Mouse (Mus musculus): ENCODE results near the gene Gak. TPM values are rescaled to one million over a fixed set of nuclear protein-coding genes. Genes with fewer than 3 reads are reported as not detected.
A peak's percentile ranks its signal among the peaks of the same experiment; 100 is the strongest.

Gak gene
- polyA plus RNA-seq, 1 experiment from 2014 or later, result 31.5 TPM

DNA sequence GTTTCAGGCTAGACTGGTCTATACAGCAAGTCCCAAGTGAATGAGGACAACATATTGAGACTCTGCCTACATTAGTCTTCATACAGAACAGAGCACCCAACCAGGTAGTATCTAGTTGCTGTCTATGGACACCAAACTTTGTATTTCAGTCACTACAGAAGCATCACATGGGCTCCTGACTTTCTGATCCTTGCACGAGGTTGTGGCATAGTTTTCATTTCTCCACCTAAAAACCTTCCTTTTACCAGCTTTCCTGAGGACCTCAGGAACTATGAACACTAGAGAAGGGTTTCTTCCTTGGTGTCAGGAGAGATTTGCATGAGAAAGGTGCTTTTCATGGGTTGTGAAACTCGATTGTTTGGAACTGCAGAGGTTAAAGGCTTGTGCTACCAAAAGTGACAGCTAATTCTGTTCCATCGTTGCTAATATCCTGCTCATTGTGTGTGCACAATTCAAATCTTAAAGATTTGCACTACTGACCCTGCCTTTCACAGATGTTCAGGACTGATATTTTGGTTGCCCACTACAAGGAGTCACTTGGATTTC is 38.9 kb upstream of the Gak start:
- WGBS, result 19% methylated on average over 3 of the region's 3 CpGs
- peak overlapping the region; percentile 88 for H3K27ac ChIP-seq (replicated peaks)
- no peak for ATAC-seq (ENCODE audit: extremely low read depth, insufficient number of reproducible peaks, low FRiP score, low TSS enrichment)

DNA sequence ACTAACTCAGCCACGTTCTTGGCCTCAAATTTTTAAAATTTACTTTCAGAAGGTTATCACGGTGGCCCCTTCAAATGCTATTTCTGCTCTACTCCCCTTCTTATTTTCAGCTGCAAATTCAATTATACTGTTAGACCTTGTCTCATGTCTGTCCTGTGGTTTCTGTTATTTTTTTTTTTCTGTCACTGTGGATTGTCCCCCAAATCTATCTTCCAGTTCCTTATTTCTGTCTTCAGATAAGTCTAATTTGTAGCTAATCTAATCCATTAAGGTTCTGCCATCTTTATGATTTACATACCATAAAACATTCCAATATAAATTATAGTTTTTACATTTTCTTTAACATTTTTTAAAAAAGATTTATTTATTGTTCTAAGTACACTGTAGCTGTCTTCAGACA is 37.8 kb upstream of the Gak start:
- Histone ChIP-seq H3K4me2 (no peak overlapping the region), H3K4me1 (peaks cover 20% of the 10 kb centered on the region), H3K9me3 (no peaks in the 10 kb centered on the region), H3K27ac (replicated peaks) (no peak overlapping the region), H3K9ac (no peak overlapping the region), H3K27me3 (replicated peaks) (peaks cover 15% of the 10 kb centered on the region), H3K36me3 (peaks cover 13% of the 10 kb centered on the region), H3K4me3 (no peak overlapping the region)
- no peak for ATAC-seq (ENCODE audit: extremely low read depth, insufficient number of reproducible peaks, low FRiP score, low TSS enrichment)
- 74% methylated on average over 2 of the region's 2 CpGs for WGBS

More for the DNA sequence above, 38.9 kb upstream of the Gak start:
- Histone ChIP-seq H3K9ac (peak overlapping the region; percentile 87), H3K4me3 (peak overlapping the region; percentile 66), H3K27me3 (replicated peaks) (peaks cover 15% of the 10 kb centered on the region), H3K9me3 (no peaks in the 10 kb centered on the region), H3K4me2 (peak overlapping the region; percentile 80), H3K4me1 (peaks cover 20% of the 10 kb centered on the region), H3K36me3 (peaks cover 24% of the 10 kb centered on the region)

DNA sequence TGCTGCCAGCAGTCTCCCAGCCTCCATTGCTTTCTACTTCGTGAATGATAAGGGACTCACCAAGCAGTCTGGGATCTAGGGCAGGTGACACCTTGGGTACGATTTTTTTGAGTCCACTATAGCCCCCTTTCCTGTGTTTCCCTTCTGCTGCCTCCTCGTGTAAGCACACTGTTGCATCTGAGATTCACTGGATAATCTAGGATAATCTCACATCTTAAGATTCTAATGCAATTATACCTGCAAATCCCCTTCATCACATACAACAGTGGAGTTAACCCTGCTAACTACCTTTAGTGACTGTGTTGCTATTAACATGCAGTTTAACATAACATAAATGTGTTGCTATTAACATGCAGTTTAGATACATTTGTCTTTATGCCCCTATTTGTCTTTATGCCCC is 35.5 kb upstream of the Gak start:
- Histone ChIP-seq H3K4me2 (no peak overlapping the region), H3K27me3 (replicated peaks) (peaks cover 15% of the 10 kb centered on the region), H3K27ac (replicated peaks) (no peak overlapping the region), H3K4me3 (no peak overlapping the region), H3K9me3 (no peaks in the 10 kb centered on the region), H3K9ac (no peak overlapping the region), H3K36me3 (no peaks in the 10 kb centered on the region), H3K4me1 (peaks cover 18% of the 10 kb centered on the region)
- 28% methylated on average over 3 of the region's 3 CpGs for WGBS
- ATAC-seq (ENCODE audit: extremely low read depth, insufficient number of reproducible peaks, low FRiP score, low TSS enrichment), result no peak

DNA sequence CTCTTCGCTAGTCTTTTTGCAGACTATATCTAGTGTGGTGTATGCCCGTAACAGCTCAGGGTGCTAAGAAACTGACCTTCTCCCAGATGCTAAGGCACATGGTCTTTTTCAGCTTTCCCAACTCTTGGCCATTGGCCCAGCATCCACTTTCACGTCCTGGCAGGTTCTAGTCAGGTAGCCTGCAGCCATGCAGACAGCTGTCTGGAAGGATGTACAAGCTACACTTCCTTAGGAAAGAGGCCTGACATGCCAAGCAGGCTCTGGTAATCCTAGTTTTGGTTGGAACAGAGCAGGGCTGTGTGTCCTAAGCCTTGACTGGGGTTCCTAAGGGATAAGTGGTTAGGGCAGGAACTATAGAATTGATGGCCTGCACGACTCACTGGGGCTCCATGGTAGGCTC is 33.2 kb upstream of the Gak start:
- Histone ChIP-seq H3K36me3 (peaks cover 5% of the 10 kb centered on the region; the same call in 1 of the 2 replicates), H3K4me3 (no peak overlapping the region), H3K4me1 (peaks cover 15% of the 10 kb centered on the region), H3K4me2 (no peak overlapping the region), H3K9ac (no peak overlapping the region), H3K27me3 (replicated peaks) (peaks cover 15% of the 10 kb centered on the region), H3K27ac (replicated peaks) (no peak overlapping the region), H3K9me3 (no peaks in the 10 kb centered on the region)
- no peak for ATAC-seq (ENCODE audit: extremely low read depth, insufficient number of reproducible peaks, low FRiP score, low TSS enrichment)
- 77% methylated on average over 4 of the region's 4 CpGs for WGBS

DNA sequence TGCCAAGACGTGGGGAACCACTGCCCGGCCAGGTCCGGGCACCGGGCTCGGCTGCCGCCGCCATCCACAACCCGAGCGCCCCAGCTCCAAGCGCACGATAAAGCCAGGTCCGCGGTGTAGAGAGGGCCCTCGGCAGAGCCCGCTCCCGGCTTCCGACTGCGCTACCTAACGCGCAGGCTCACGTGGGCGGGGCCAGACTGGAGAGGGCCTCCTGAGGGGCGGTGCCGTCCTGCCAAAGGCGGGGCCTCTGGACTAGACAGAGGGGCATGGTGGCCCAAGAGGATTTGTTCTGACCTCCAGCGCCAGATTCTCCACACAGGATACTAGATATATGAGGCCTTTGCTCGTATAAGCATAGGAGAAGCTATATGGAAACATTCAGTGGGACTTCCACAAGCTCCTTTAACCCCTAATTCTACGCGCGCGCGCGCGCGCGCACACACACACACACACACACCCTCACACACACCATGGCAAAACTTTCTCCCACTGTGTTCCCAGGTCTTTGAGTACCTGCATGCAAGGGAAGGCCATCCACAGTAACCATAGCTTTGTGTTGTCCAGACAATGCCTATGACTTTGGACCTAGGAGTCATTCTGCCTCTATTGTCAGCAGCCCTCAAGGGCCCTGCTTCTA is 31.2 kb upstream of the Gak start:
- peaks cover 25% of the 10 kb centered on the region for H3K36me3 ChIP-seq
- WGBS, result 11% methylated on average over 36 of the region's 36 CpGs
- peaks cover 15% of the 10 kb centered on the region for H3K4me1 ChIP-seq
- H3K9ac ChIP-seq, result peak overlapping the region; percentile 89
- H3K27me3 ChIP-seq (replicated peaks), result peaks cover 15% of the 10 kb centered on the region
- H3K9me3 ChIP-seq, result no peaks in the 10 kb centered on the region
- H3K27ac ChIP-seq (replicated peaks), result peak overlapping the region; percentile 21; the same call in 1 of the 2 replicates
- H3K4me2 ChIP-seq, result peak overlapping the region; percentile 95
- peak overlapping the region; percentile 74 for H3K4me3 ChIP-seq
- peak; percentile 99 for ATAC-seq (ENCODE audit: extremely low read depth, insufficient number of reproducible peaks, low FRiP score, low TSS enrichment)

DNA sequence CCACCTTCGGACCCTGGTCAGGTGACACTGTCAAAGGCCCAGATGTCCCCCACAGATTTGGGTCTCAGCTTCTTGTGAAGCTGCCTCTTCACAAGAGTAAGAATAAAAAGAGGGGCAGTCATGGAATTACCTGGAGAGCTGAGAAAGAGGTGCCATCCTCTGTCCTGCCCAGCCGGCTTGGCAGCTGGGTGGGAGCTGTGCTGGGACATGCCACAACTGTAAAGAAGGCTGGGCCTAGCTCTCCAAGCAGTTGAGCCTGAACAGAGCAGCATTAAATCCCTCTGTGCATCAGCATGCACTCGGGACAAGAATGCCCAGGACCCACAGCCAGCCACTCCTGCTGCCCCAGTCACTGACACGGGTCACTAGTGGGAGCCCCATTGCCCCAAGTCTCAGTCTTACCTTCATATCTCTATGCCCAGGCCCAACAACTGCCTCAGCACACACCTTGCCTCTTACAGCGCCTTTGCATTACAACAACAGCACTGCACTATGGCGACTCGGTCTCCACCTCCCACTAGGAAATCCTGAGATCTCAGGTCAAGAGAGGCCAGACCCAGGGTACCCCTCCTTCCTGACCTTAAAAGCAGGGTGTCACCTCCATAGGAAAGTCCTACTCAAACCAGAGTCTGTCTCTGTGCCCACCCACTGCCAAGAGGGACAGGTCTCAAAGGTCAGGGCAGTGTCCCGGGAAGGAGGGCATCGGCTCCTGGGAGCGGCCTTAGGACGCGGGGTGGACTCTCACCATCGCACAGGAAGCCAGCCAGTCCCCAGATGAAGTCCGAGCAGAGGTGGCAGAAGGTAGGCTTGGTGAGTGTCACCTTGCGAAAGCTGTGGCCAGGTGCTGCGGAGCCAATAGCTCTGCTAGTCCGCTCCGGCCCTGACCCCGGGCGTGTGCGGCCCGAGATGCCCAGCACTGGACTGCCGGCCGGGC is 30.4 kb upstream of the Gak start, which contains the start of gene Idua:
Gene Idua, plus strand, starts transcription at position 634 of the 934 bp plus-strand sequence.
- peaks cover 10% of the 10 kb centered on the region for H3K27me3 ChIP-seq (replicated peaks)
- H3K36me3 ChIP-seq, result peaks cover 33% of the 10 kb centered on the region
- 13% methylated on average over 24 of the region's 24 CpGs for WGBS
- peak within 1 kb of the TSS; percentile 74 for H3K4me3 ChIP-seq
- H3K4me2 ChIP-seq, result peak within 1 kb of the TSS; percentile 95
- H3K27ac ChIP-seq (replicated peaks), result peak within 1 kb of the TSS; percentile 21; the same call in 1 of the 2 replicates
- 0 out of 2 replicates have a peak, but pooled peaks have one; percentile 2 for ATAC-seq (ENCODE audit: extremely low read depth, insufficient number of reproducible peaks, low FRiP score, low TSS enrichment)
- no peaks in the 10 kb centered on the region for H3K9me3 ChIP-seq
- H3K9ac ChIP-seq, result peak within 1 kb of the TSS; percentile 89
- peaks cover 15% of the 10 kb centered on the region for H3K4me1 ChIP-seq

DNA sequence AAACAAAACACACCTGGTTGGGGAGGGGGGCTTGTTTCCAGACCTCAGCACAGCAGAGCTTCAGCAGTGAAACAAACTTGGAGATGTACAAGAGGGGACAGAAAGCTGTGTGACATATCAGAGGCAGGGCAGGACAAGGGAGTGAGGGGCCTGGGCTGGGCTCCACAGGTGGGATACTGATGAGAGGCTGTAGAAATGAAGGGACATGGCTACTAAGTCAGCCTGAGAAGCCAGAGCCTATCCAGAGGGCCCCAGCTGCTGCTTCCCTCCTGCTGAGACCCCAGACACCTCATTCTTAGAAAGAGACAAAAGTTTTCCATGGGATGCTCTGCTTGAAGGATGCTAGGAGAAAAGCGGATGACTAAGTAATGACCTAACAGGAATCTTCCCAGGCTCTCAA is 29.1 kb upstream of the Gak start:
- H3K9me3 ChIP-seq, result no peaks in the 10 kb centered on the region
- no peak overlapping the region for H3K4me3 ChIP-seq

DNA sequence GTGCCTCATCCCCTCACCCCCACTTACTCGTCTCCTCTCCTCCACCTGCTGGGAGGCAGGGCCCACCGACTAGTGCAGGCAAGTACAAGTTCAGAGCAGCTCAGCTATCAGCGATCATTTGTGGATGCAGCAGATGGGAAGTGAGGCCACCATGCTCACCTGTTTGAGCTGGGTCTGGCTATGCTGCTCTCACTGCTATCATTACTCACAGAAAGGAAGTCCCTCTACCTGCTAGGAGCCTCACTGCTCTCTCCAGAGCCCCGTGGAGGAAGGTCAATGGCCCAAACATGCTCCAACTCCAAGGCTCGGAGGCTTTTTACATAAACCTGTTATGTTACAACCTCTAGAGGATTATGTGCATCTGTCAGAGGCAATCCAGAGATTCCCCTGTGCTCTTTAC is 27.9 kb upstream of the Gak start:
- 72% methylated on average over 5 of the region's 5 CpGs for WGBS
- no peak overlapping the region for H3K4me2 ChIP-seq
- no peak for ATAC-seq (ENCODE audit: extremely low read depth, insufficient number of reproducible peaks, low FRiP score, low TSS enrichment)
- peaks cover 15% of the 10 kb centered on the region for H3K4me1 ChIP-seq
- 0 out of 2 replicates have a peak overlapping the region, but pooled peaks have one; percentile 14 for H3K9ac ChIP-seq
- no peak overlapping the region for H3K4me3 ChIP-seq
- no peaks in the 10 kb centered on the region for H3K9me3 ChIP-seq
- no peak overlapping the region for H3K27ac ChIP-seq (replicated peaks)
- no peaks in the 10 kb centered on the region for H3K27me3 ChIP-seq (replicated peaks)
- H3K36me3 ChIP-seq, result peaks cover 58% of the 10 kb centered on the region

More for the DNA sequence above, 29.1 kb upstream of the Gak start:
- ATAC-seq (ENCODE audit: extremely low read depth, insufficient number of reproducible peaks, low FRiP score, low TSS enrichment), result no peak
- peaks cover 46% of the 10 kb centered on the region for H3K36me3 ChIP-seq
- WGBS, result 81% methylated on average over 1 of the region's 1 CpGs
- no peaks in the 10 kb centered on the region for H3K27me3 ChIP-seq (replicated peaks)
- no peak overlapping the region for H3K27ac ChIP-seq (replicated peaks)
- no peak overlapping the region for H3K4me2 ChIP-seq
- H3K9ac ChIP-seq, result peak overlapping the region; percentile 89; the same call in 1 of the 2 replicates
- H3K4me1 ChIP-seq, result peaks cover 15% of the 10 kb centered on the region

DNA sequence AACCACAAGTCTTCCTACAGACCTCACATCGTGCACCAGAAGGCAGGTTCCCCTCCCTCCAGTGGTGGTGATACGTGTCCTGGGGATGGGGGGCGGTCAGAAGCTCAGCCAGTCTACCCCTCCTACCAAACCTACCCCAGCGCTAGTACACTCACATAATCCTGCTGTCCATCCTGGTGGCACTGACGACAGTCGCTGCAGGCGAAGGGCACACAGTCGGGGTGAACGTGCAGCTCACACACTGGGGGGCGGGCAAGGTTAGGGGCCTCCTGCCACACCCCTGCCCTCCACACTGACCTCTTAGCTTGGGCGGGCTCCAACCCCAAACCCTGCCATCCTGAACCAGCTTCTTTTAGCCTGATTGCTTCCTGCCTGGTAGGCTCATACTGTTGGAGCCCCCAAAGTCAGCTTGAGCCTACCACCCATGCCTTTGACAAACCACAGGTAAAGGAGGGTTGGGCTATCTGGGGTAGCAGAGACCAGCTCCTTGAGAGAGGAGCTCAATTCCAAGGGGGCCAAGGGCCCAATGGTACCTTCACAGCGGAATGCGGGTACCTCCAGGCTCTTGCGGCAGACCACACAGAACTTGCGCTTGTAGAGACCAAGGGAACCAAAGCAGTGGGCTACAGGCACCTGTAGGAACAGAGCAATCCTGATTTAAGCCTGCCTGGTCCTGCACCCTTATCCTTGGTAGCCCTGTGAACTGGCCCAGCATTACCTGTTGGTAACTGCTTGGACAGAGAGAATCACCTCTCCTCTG is 26.5 kb upstream of the Gak start:
- no peak overlapping the region for H3K27ac ChIP-seq (replicated peaks)
- peaks cover 14% of the 10 kb centered on the region for H3K4me1 ChIP-seq
- no peaks in the 10 kb centered on the region for H3K27me3 ChIP-seq (replicated peaks)
- no peaks in the 10 kb centered on the region for H3K9me3 ChIP-seq
- H3K4me3 ChIP-seq, result no peak overlapping the region
- 90% methylated on average over 15 of the region's 15 CpGs for WGBS
- no peak overlapping the region for H3K9ac ChIP-seq
- H3K36me3 ChIP-seq, result peaks cover 71% of the 10 kb centered on the region
- no peak for ATAC-seq (ENCODE audit: extremely low read depth, insufficient number of reproducible peaks, low FRiP score, low TSS enrichment)
- no peak overlapping the region for H3K4me2 ChIP-seq

DNA sequence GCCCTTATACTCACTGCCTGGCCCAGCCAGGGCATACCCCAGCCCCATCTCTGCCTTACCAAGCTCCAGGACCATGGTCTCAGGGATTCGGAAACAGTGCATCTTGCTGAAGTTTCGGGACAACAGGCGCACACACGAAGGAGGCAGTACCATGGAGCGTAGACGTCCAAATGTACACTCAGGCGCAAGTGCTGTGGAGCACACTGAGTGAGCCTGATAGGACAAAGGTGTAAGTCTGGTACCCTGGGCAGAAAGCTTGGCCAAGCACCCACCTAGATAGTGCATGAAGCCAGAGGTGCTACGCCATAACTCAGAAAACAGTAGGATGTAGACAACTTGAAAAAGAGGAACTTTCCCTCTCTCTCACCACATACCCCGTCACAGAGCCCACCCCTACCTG is 25.8 kb upstream of the Gak start:
- Histone ChIP-seq H3K27ac (replicated peaks) (no peak overlapping the region), H3K9ac (no peak overlapping the region), H3K4me1 (peaks cover 11% of the 10 kb centered on the region), H3K9me3 (no peaks in the 10 kb centered on the region), H3K4me3 (no peak overlapping the region), H3K4me2 (no peak overlapping the region), H3K36me3 (peaks cover 76% of the 10 kb centered on the region), H3K27me3 (replicated peaks) (no peaks in the 10 kb centered on the region)
- ATAC-seq (ENCODE audit: extremely low read depth, insufficient number of reproducible peaks, low FRiP score, low TSS enrichment), result no peak
- WGBS, result 90% methylated on average over 9 of the region's 9 CpGs
